Mouse (Mus musculus) spleen, adult 2 months (tissue): Measurements from ENCODE around the gene Cryba2. TPM values are rescaled to one million over a fixed set of nuclear protein-coding genes. Genes with fewer than 3 reads are reported as not detected.

Experiments used
- DNase-seq, 2 experiments: peaks; one replicate each; pipeline versions ENCODE4 v3.0.0 to v3.0.0-alpha.2; 2012 to 2021; ENCODE audit warnings: low spot score in 2 of 2, low read depth in 1 of 2
- H3K27ac ChIP-seq: fragments of 200-500 bp; 2 replicates; pipeline ENCODE4 v1.5.1; 2012; ENCODE audit warnings: low read length, inconsistent platforms; ENCODE audit not compliant: insufficient read depth
- H3K27me3 ChIP-seq: fragments of 200-500 bp; 2 replicates; pipeline ENCODE4 v1.6.1; 2012; ENCODE audit warnings: mild to moderate bottlenecking, moderate library complexity, low read length, inconsistent platforms; ENCODE audit not compliant: control insufficient read depth, insufficient read depth
- H3K36me3 ChIP-seq: fragments of 200-500 bp; 2 replicates; pipeline ENCODE4 v1.6.1; 2012; ENCODE audit warnings: mild to moderate bottlenecking, low read length, inconsistent platforms; ENCODE audit not compliant: control insufficient read depth, insufficient read depth
- H3K4me1 ChIP-seq: fragments of 200-500 bp; 2 replicates; pipeline ENCODE4 v1.6.1; 2011; ENCODE audit warnings: inconsistent platforms; ENCODE audit not compliant: control insufficient read depth, insufficient read depth, insufficient read length
- H3K4me3 ChIP-seq: fragments of 200-500 bp; 2 replicates; pipeline ENCODE4 v1.5.1; 2011; ENCODE audit warnings: mild to moderate bottlenecking, inconsistent platforms; ENCODE audit not compliant: insufficient read depth, insufficient read length; ENCODE audit errors: extremely low read depth
- CTCF ChIP-seq: fragments of 200-500 bp; IDR thresholded peaks from 2 replicates; pipeline ENCODE4 v1.5.1; 2011; ENCODE audit warnings: mild to moderate bottlenecking, inconsistent platforms; ENCODE audit not compliant: insufficient read depth, insufficient read length, insufficient replicate concordance; ENCODE audit errors: extremely low read depth
- POLR2A ChIP-seq: fragments of 200-500 bp; IDR thresholded peaks from 2 replicates; pipeline ENCODE4 v1.6.1; 2011; ENCODE audit warnings: low read depth, low read length, inconsistent platforms
- WGBS: fragments of 180-500 bp; shearing (Covaris S2); methylation state at CpG from one replicate; pipeline ENCODE4 v1.1.7; 2018; 5-methylcytosine and 5-hydroxymethylcytosine counted together
- polyA plus RNA-seq: library from polyadenylated mRNA; depleted of rRNA; stranded (reverse); fragments of >200 nt; gene quantifications from 2 replicates; pipeline ENCODE4 v1.2.3, GENCODE M21; 2012

The Cryba2 gene
- polyA plus RNA-seq, 1 experiment = not detected

- H3K4me1 ChIP-seq = peaks cover 7% of the 10 kb centered on the region; the same call in 1 of the 2 replicates
- no peak overlapping the region for H3K4me3 ChIP-seq
- H3K36me3 ChIP-seq = no peaks in the 10 kb centered on the region
- 12% methylated on average over 8 of the region's 10 CpGs for WGBS
- H3K27me3 ChIP-seq = peaks cover 14% of the 10 kb centered on the region
- no peak overlapping the region for H3K27ac ChIP-seq
- DNase-seq = no peak
- TF ChIP-seq CTCF (no peak), POLR2A (no peak)
Measured at GRCm38 (mm10) chr1:74898656-74899431, 5.9 kb upstream of the Cryba2 start.

- TF ChIP-seq POLR2A = no peak
- 43% methylated on average over 7 of the region's 7 CpGs for WGBS
- DNase-seq = no peak
Measured at GRCm38 (mm10) chr1:74897976-74898375, 5.0 kb upstream of the Cryba2 start.

GRCm38 (mm10) chr1:74894966-74895365, 2.0 kb upstream of the Cryba2 start:
- TF ChIP-seq POLR2A (no peak), CTCF (peak; percentile 43; the same call in 1 of the 2 replicates)
- no peak overlapping the region for H3K27ac ChIP-seq
- peaks cover 3% of the 10 kb centered on the region; the same call in 1 of the 2 replicates for H3K27me3 ChIP-seq
- no peaks in the 10 kb centered on the region for H3K4me1 ChIP-seq
- H3K4me3 ChIP-seq = no peak overlapping the region
- peak; percentile 9 to 25 for DNase-seq
- no peaks in the 10 kb centered on the region for H3K36me3 ChIP-seq
- WGBS = 18% methylated on average over 4 of the region's 4 CpGs

More at GRCm38 (mm10) chr1:74897976-74898375, 5.0 kb upstream of the Cryba2 start:
- no peak overlapping the region for H3K27ac ChIP-seq
- peaks cover 7% of the 10 kb centered on the region; the same call in 1 of the 2 replicates for H3K4me1 ChIP-seq
- no peak overlapping the region for H3K4me3 ChIP-seq
- H3K27me3 ChIP-seq = peaks cover 14% of the 10 kb centered on the region
- no peaks in the 10 kb centered on the region for H3K36me3 ChIP-seq

- TF ChIP-seq POLR2A (no peak), CTCF (no peak)
- 6% methylated on average over 39 of the region's 39 CpGs for WGBS
- no peaks in the 10 kb centered on the region for H3K27me3 ChIP-seq
Measured at GRCm38 (mm10) chr1:74892351-74893133, 401 bp downstream of the Cryba2 start.

GRCm38 (mm10) chr1:74891513-74891912, 1.4 kb downstream of the Cryba2 start:
- no peak for TF ChIP-seq POLR2A
- no peak for TF ChIP-seq CTCF
- no peaks in the 10 kb centered on the region for H3K4me1 ChIP-seq
- no peak for DNase-seq
- H3K36me3 ChIP-seq = no peaks in the 10 kb centered on the region
- H3K27me3 ChIP-seq = no peaks in the 10 kb centered on the region
- H3K27ac ChIP-seq = no peak overlapping the region
- no peak overlapping the region for H3K4me3 ChIP-seq
- 11% methylated on average over 8 of the region's 8 CpGs for WGBS

More at GRCm38 (mm10) chr1:74892351-74893133, 401 bp downstream of the Cryba2 start:
- H3K36me3 ChIP-seq = no peaks in the 10 kb centered on the region
- no peak overlapping the region for H3K4me3 ChIP-seq
- DNase-seq = no peak
- H3K27ac ChIP-seq = no peak overlapping the region
- H3K4me1 ChIP-seq = no peaks in the 10 kb centered on the region

- Histone ChIP-seq H3K27me3 (peaks cover 28% of the 10 kb centered on the region), H3K4me3 (no peak within 1 kb of the TSS), H3K4me1 (peaks cover 2% of the 10 kb centered on the region; the same call in 1 of the 2 replicates), H3K27ac (no peak within 1 kb of the TSS), H3K36me3 (no peaks in the 10 kb centered on the region)
- TF ChIP-seq CTCF (no peak), POLR2A (no peak)
- DNase-seq = no peak
- 3% methylated on average over 42 of the region's 43 CpGs for WGBS
Measured at GRCm38 (mm10) chr1:74885369-74886042, 7.4 kb downstream of the Cryba2 start, which contains the start of gene Fev. Gene Fev (minus strand): TSS chr1:74885419.
